Mouse (Mus musculus) forebrain, postnatal 0 days (tissue): ENCODE data around the gene Cnot6l. TPM values are rescaled to one million over a fixed set of nuclear protein-coding genes. Genes with fewer than 3 reads are reported as not detected.

Source experiments
- ATAC-seq: fragments of 200-750 bp; cut with Nextera tagmentation; 2 replicates; pipeline ENCODE4 v1.8.0; 2017; ENCODE audit warnings: mild to moderate bottlenecking, moderate library complexity
- DNase-seq: peaks from one replicate; pipeline ENCODE4 v3.0.0-alpha.2; 2015
- H3K27ac ChIP-seq: fragments of 300-500 bp; sonication (generic); 2 replicates; pipeline ENCODE4 v1.5.1; 2014; ENCODE audit warnings: low read depth, mild to moderate bottlenecking, antibody characterized with exemption, low read length, moderate library complexity, mixed read lengths
- H3K27me3 ChIP-seq: fragments of 300-500 bp; sonication (generic); 2 replicates; pipeline ENCODE4 v1.6.1; 2014; ENCODE audit warnings: mild to moderate bottlenecking, low read length, mixed read lengths; ENCODE audit not compliant: insufficient read depth
- H3K36me3 ChIP-seq: fragments of 300-500 bp; sonication (generic); 2 replicates; pipeline ENCODE4 v1.6.1; 2014; ENCODE audit warnings: mild to moderate bottlenecking, moderate library complexity; ENCODE audit not compliant: insufficient read depth
- H3K4me1 ChIP-seq: fragments of 300-500 bp; sonication (generic); 2 replicates; pipeline ENCODE4 v1.6.1; 2014; ENCODE audit warnings: antibody characterized with exemption; ENCODE audit not compliant: insufficient read depth
- H3K4me2 ChIP-seq: fragments of 300-500 bp; sonication (generic); 2 replicates; pipeline ENCODE4 v1.6.1; 2014; ENCODE audit warnings: low read depth, mild to moderate bottlenecking, moderate library complexity
- H3K4me3 ChIP-seq: fragments of 300-500 bp; sonication (generic); 2 replicates; pipeline ENCODE4 v1.5.1; 2014; ENCODE audit warnings: low read depth, low read length, mixed read lengths
- H3K9ac ChIP-seq: fragments of 300-500 bp; sonication (generic); 2 replicates; pipeline ENCODE4 v1.6.1; 2014; ENCODE audit warnings: mild to moderate bottlenecking
- H3K9me3 ChIP-seq: fragments of 300-500 bp; sonication (generic); 2 replicates; pipeline ENCODE4 v1.6.1; 2016; ENCODE audit warnings: low read length
- CTCF ChIP-seq: sonication (generic); IDR thresholded peaks from 2 replicates; pipeline ENCODE4 v1.5.1; 2016; ENCODE audit warnings: antibody characterized with exemption, control low read depth, low read depth
- WGBS: fragments of 180-500 bp; shearing (Covaris S2); extraction: QIAGEN DNeasy Blood & Tissue Kit; methylation state at CpG from one replicate; pipeline ENCODE4 v1.1.7; 2014; 5-methylcytosine and 5-hydroxymethylcytosine counted together
- polyA plus RNA-seq: library from polyadenylated mRNA; unstranded; fragments of >200 nt; fragmentation: Nextera tagmentation; extraction: Ambion mirVana; gene quantifications from 2 replicates; pipeline ENCODE4 v1.2.1, GENCODE M21; 2015
- total RNA-seq: library from RNA; depleted of rRNA; stranded (reverse); fragments of >200 nt; gene quantifications from 2 replicates; pipeline ENCODE4 v1.2.3, GENCODE M21; 2014; rRNA removed

Gene Cnot6l
- total and polyA plus RNA-seq, 2 experiments from 2014 or later, result 16.2 to 24.0 TPM

- ATAC-seq, result no peak
- Histone ChIP-seq H3K36me3 (no peaks in the 10 kb centered on the region), H3K27ac (no peak overlapping the region), H3K9ac (no peak overlapping the region), H3K4me2 (no peak overlapping the region), H3K4me1 (no peaks in the 10 kb centered on the region), H3K9me3 (no peaks in the 10 kb centered on the region), H3K4me3 (no peak overlapping the region), H3K27me3 (no peaks in the 10 kb centered on the region)
- WGBS, result 62% methylated on average over 5 of the region's 5 CpGs
- DNase-seq, result no peak
- no peak for TF ChIP-seq CTCF
Measured at GRCm38 (mm10) chr5:96039188-96039840, 124.7 kb downstream of the Cnot6l start.

DNA sequence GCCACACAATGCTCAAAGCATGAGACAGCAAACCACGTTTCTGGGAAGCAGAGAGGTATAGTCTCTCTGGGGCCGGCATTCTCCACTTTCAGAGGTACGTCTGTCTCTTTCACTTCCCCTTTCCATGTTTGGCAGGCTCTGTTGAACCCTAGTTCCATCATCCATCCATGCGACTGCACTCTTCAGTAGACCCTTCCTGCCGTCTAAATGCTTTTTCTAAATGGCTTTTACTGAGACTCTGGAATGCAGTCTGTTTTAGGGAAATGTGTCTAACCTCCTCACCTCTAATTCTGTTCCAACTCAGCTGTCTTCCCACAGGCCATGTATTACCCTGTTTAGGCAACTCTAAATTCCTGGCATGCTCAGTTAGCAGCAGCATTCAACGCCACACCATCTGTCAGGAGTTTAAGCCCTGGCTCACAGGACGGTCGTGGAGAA is 126.3 kb downstream of the Cnot6l start:
- no peaks in the 10 kb centered on the region for H3K9me3 ChIP-seq
- H3K4me2 ChIP-seq, result no peak overlapping the region
- WGBS, result 40% methylated on average over 8 of the region's 8 CpGs
- no peak overlapping the region for H3K27ac ChIP-seq
- no peak for TF ChIP-seq CTCF
- H3K36me3 ChIP-seq, result no peaks in the 10 kb centered on the region
- DNase-seq, result peak; percentile 22
- H3K27me3 ChIP-seq, result no peaks in the 10 kb centered on the region
- peak; percentile 67 for ATAC-seq
- no peak overlapping the region for H3K9ac ChIP-seq
- H3K4me3 ChIP-seq, result no peak overlapping the region
- H3K4me1 ChIP-seq, result no peaks in the 10 kb centered on the region

DNA sequence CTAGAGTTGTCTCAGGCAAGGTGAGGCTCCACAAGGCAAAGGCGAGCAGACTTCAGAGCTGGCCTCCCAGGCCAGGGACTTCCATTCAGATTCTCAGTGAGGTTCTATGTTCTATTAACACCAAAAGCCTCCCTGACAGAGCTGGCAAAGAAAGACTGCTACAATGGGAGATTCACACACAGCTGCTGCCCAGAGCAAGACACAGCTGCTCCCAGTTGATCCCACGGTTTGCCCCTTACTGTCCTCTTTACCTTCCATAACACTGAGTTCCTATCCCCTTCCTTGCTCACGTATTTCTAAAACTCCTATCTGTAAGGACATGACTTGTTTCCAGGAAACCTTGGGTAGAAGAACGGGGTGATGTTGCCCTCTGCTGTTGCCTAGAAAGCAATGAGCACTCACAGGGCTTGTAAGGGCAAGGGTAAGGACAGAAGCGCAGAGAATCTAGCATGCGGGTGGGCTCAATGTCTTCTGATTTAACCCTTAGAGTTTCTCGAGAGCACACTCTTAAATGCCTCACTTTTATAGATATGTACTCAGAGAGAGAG is 127.8 kb downstream of the Cnot6l start:
- TF ChIP-seq CTCF, result peak; percentile 62
- 75% methylated on average over 7 of the region's 7 CpGs for WGBS
- no peaks in the 10 kb centered on the region for H3K9me3 ChIP-seq
- no peak overlapping the region for H3K9ac ChIP-seq
- no peak overlapping the region for H3K27ac ChIP-seq
- H3K4me2 ChIP-seq, result no peak overlapping the region
- H3K4me1 ChIP-seq, result no peaks in the 10 kb centered on the region
- H3K36me3 ChIP-seq, result no peaks in the 10 kb centered on the region
- H3K4me3 ChIP-seq, result no peak overlapping the region
- ATAC-seq (peak; percentile 32; the same call in 1 of the 2 replicates), DNase-seq (peak; percentile 19)
- no peaks in the 10 kb centered on the region for H3K27me3 ChIP-seq

DNA sequence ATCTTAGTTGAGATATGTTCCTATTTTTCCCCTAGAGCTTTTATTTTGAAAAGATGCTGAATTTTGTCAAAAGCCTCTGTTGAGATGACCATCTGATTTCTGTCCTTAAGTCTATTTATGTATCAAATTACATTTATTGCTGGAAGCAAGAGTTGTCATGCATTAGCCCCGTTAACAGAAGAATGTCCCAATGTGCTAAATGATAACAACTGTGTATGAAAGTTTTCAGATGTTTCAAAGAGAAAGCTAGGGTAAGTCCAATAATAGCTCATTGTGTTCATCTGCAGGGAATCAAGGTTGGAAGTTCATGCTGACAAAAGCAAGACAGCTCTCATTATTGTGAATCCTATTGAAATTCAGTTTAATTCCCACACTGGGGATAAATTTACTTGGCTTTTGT is 129.9 kb downstream of the Cnot6l start:
- H3K27me3 ChIP-seq, result no peaks in the 10 kb centered on the region
- H3K4me2 ChIP-seq, result no peak overlapping the region
- no peak for TF ChIP-seq CTCF
- no peak; the same call in 1 of the 2 replicates for ATAC-seq
- no peak for DNase-seq
- H3K4me1 ChIP-seq, result no peaks in the 10 kb centered on the region
- no peaks in the 10 kb centered on the region for H3K9me3 ChIP-seq
- H3K27ac ChIP-seq, result no peak overlapping the region
- WGBS, result 39% methylated on average over 1 of the region's 1 CpGs
- H3K36me3 ChIP-seq, result no peaks in the 10 kb centered on the region
- H3K9ac ChIP-seq, result no peak overlapping the region
- no peak overlapping the region for H3K4me3 ChIP-seq

DNA sequence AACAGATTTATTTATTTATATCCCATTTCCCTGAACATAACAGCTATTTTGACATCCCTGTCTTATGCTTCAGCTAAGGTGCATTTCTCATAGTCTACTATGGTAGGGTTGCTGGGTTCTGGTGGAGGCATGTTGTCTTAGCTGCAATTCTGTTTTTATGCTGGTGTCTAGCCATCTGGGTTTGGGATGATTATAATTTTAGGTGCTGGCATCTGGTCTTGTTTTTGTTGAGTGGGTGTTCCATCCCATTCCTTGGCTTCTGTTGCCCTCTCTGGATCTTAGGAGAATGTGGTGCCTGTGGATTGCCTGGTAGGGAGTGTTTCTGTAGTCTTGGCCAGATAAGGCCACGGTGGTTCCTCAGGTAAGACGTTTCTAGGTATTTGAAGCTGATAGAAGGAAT is 134.2 kb downstream of the Cnot6l start:
- H3K4me1 ChIP-seq, result no peaks in the 10 kb centered on the region
- 92% methylated on average over 2 of the region's 2 CpGs for WGBS
- H3K36me3 ChIP-seq, result no peaks in the 10 kb centered on the region
- no peak overlapping the region for H3K27ac ChIP-seq
- no peak overlapping the region for H3K9ac ChIP-seq
- no peak for TF ChIP-seq CTCF
- H3K27me3 ChIP-seq, result no peaks in the 10 kb centered on the region
- ATAC-seq (no peak), DNase-seq (no peak)
- no peak overlapping the region for H3K4me2 ChIP-seq
- no peak overlapping the region for H3K4me3 ChIP-seq
- no peaks in the 10 kb centered on the region; the same call in 1 of the 2 replicates for H3K9me3 ChIP-seq

Other genes with a start within 250 kb of the Cnot6l start
- not detected in 2 replicates for gene Cxcl13, start 207.2 kb downstream of the Cnot6l start, total RNA-seq
- gene Cxcl13, start 207.2 kb downstream of the Cnot6l start, polyA plus RNA-seq, result 0.22 TPM in 1 of 2 replicates, not detected in the other
- gene Mrpl1, start 45.3 kb upstream of the Cnot6l start, total RNA-seq, result 14.8 and 21.8 TPM in 2 replicates
- 10.9 and 11.8 TPM in 2 replicates for gene Mrpl1, start 45.3 kb upstream of the Cnot6l start, polyA plus RNA-seq
- 4.8 and 6.2 TPM in 2 replicates for gene Fras1, start 209.8 kb upstream of the Cnot6l start, total RNA-seq
- gene Fras1, start 209.8 kb upstream of the Cnot6l start, polyA plus RNA-seq, result 1.0 and 2.2 TPM in 2 replicates